Mouse (Mus musculus) lung, embryonic 16.5 days (tissue): ENCODE measurements around the gene Noct. TPM values are rescaled to one million over a fixed set of nuclear protein-coding genes. Genes with fewer than 3 reads are reported as not detected.

Experiments
- ATAC-seq: fragments of 200-750 bp; cut with Nextera tagmentation; 2 replicates; pipeline ENCODE4 v1.8.0; 2017; ENCODE audit warnings: low read depth, mild to moderate bottlenecking, moderate library complexity
- H3K27ac ChIP-seq: fragments of 300-500 bp; sonication (generic); 2 replicates; pipeline ENCODE4 v1.5.1; 2014; ENCODE audit warnings: mild to moderate bottlenecking, control low read depth, low read length
- H3K27me3 ChIP-seq: fragments of 300-500 bp; sonication (generic); 2 replicates; pipeline ENCODE4 v1.6.1; 2014; ENCODE audit warnings: low read depth, low read length, mixed read lengths; ENCODE audit not compliant: control insufficient read depth, insufficient read depth
- H3K36me3 ChIP-seq: fragments of 300-500 bp; sonication (generic); 2 replicates; pipeline ENCODE4 v1.6.1; 2014; ENCODE audit warnings: low read length; ENCODE audit not compliant: control insufficient read depth, insufficient read depth
- H3K4me1 ChIP-seq: fragments of 300-500 bp; sonication (generic); replicated peaks from 2 replicates; pipeline ENCODE4 v1.6.1; 2014; ENCODE audit warnings: low read length, mixed read lengths; ENCODE audit not compliant: control insufficient read depth, insufficient read depth
- H3K4me2 ChIP-seq: fragments of 300-500 bp; sonication (generic); 2 replicates; pipeline ENCODE4 v1.6.1; 2014; ENCODE audit warnings: low read depth, low read length, control low read depth
- H3K4me3 ChIP-seq: fragments of 300-500 bp; sonication (generic); 2 replicates; pipeline ENCODE4 v1.5.1; 2014; ENCODE audit warnings: mild to moderate bottlenecking, low read length, control low read depth
- H3K9ac ChIP-seq: fragments of 300-500 bp; sonication (generic); 2 replicates; pipeline ENCODE4 v1.6.1; 2014; ENCODE audit warnings: low read length, control low read depth
- H3K9me3 ChIP-seq: fragments of 300-500 bp; sonication (generic); 2 replicates; pipeline ENCODE4 v1.6.1; 2016; ENCODE audit warnings: low read length; ENCODE audit not compliant: control insufficient read depth
- WGBS: fragments of 180-500 bp; shearing (Covaris S2); extraction: QIAGEN DNeasy Blood & Tissue Kit; methylation state at CpG from one replicate; pipeline ENCODE4 v1.1.7; 2014; 5-methylcytosine and 5-hydroxymethylcytosine counted together
- polyA plus RNA-seq: library from polyadenylated mRNA; unstranded; fragments of >200 nt; fragmentation: Nextera tagmentation; extraction: Ambion mirVana; gene quantifications from 2 replicates; pipeline ENCODE4 v1.2.1, GENCODE M21; 2015

The Noct gene
- polyA plus RNA-seq, 1 experiment from 2014 or later: 5.6 TPM

DNA sequence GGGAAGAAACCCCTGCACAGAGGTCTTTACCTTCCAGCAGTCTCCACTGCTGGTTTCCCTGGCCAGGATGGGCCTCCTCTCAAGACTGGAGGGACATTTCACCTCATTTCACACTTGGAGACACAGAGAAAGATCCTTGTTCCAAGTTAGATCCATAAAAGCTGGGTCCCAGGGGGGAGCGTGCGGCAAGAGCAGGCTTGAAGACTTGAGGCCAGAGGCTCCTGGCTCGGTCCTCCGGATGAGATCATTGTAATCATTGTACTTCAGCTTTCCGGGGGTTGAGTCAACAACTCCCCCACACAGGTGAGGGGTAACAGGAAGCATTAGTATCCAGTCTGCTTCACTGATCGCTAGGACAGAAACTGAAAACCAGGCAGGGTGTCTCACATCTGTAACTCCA lies 30.2 kb upstream of the Noct start:
- Histone ChIP-seq H3K4me1 (0 out of 2 replicates have a peak, but pooled peaks cover 2% of the 10 kb centered on the region), H3K27me3 (no peaks in the 10 kb centered on the region), H3K9ac (no peak overlapping the region), H3K9me3 (no peaks in the 10 kb centered on the region), H3K27ac (no peak overlapping the region), H3K4me2 (no peak overlapping the region), H3K4me3 (no peak overlapping the region), H3K36me3 (no peaks in the 10 kb centered on the region)
- WGBS: 30% methylated on average over 6 of the region's 6 CpGs
- ATAC-seq: no peak

DNA sequence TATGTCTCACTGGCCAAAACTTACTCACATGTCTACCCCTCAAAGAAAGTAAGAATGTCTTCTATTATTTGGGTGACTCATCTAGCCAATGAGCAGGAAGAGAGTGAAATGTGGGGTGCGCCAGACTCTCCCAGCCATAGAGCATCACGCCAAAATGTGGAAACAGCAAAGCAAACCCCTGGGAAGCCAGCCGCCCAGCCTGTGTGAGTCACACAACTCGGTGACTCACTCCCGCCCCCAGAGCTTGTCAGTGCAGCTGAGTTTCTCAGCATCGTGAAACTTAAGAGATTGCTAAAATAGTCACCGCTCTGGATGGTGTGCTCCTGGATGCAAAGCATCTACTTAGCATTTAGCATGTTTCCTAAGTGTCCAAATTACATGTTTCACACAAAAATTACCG lies 28.9 kb upstream of the Noct start:
- Histone ChIP-seq H3K4me3 (no peak overlapping the region), H3K9ac (no peak overlapping the region)

DNA sequence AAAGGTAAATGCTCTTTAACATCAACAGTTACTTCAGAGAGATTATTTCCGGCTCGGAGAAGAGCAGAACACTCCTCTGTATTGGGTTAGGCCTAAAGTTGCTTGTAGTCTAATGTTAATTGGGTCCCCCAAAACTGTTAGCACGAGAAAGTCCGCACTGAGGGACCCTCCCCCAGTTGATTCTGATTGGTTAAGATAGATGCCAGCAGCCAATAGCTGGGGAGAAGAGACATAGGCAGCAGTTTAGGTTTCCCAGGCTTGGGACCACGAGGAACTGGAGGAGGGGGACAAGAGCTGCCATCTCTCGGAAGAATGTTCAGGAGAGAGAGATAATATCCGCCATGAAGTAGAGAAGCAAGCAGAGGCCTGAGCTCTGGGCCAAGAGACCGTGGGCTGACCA lies 28.5 kb upstream of the Noct start:
- 27% methylated on average over 8 of the region's 8 CpGs for WGBS
- peak; percentile 40; the same call in 1 of the 2 replicates for ATAC-seq
- H3K4me1 ChIP-seq: 0 out of 2 replicates have a peak, but pooled peaks cover 2% of the 10 kb centered on the region
- H3K9me3 ChIP-seq: no peaks in the 10 kb centered on the region
- H3K36me3 ChIP-seq: no peaks in the 10 kb centered on the region
- H3K4me3 ChIP-seq: 0 out of 2 replicates have a peak overlapping the region, but pooled peaks have one; percentile 2
- H3K27me3 ChIP-seq: no peaks in the 10 kb centered on the region
- peak overlapping the region; percentile 25; the same call in 1 of the 2 replicates for H3K4me2 ChIP-seq
- H3K9ac ChIP-seq: no peak overlapping the region
- no peak overlapping the region for H3K27ac ChIP-seq

More for the DNA sequence above, 28.9 kb upstream of the Noct start:
- ATAC-seq: peak; percentile 66
- no peak overlapping the region for H3K27ac ChIP-seq
- H3K9me3 ChIP-seq: no peaks in the 10 kb centered on the region
- no peaks in the 10 kb centered on the region for H3K27me3 ChIP-seq
- 26% methylated on average over 8 of the region's 8 CpGs for WGBS
- no peaks in the 10 kb centered on the region for H3K36me3 ChIP-seq
- H3K4me1 ChIP-seq: 0 out of 2 replicates have a peak, but pooled peaks cover 2% of the 10 kb centered on the region
- peak overlapping the region; percentile 25; the same call in 1 of the 2 replicates for H3K4me2 ChIP-seq

DNA sequence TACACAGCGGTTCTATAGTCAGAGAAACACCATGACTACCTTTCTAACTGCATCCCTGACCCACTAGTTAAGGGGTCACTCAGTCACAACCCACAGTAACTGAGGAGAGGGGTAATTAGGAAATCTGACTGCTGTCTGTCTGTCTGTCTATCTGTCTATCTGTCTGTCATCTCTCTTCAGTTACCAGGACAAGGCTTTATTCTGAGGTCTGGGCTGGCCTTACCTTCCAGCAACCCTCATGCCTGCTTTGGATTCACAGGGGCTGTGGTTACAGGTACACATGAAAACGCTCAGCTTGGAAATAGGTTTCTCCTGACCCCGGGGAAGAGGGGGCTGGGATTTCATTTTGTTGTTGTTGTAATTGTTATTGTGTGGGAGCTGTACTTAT lies 27.5 kb upstream of the Noct start:
- H3K4me3 ChIP-seq: no peak overlapping the region
- no peaks in the 10 kb centered on the region for H3K36me3 ChIP-seq
- no peak overlapping the region for H3K4me2 ChIP-seq
- ATAC-seq: no peak
- no peak overlapping the region for H3K9ac ChIP-seq
- H3K9me3 ChIP-seq: no peaks in the 10 kb centered on the region
- WGBS: 81% methylated on average over 3 of the region's 3 CpGs
- no peak overlapping the region for H3K27ac ChIP-seq
- H3K27me3 ChIP-seq: no peaks in the 10 kb centered on the region
- 0 out of 2 replicates have a peak, but pooled peaks cover 2% of the 10 kb centered on the region for H3K4me1 ChIP-seq

DNA sequence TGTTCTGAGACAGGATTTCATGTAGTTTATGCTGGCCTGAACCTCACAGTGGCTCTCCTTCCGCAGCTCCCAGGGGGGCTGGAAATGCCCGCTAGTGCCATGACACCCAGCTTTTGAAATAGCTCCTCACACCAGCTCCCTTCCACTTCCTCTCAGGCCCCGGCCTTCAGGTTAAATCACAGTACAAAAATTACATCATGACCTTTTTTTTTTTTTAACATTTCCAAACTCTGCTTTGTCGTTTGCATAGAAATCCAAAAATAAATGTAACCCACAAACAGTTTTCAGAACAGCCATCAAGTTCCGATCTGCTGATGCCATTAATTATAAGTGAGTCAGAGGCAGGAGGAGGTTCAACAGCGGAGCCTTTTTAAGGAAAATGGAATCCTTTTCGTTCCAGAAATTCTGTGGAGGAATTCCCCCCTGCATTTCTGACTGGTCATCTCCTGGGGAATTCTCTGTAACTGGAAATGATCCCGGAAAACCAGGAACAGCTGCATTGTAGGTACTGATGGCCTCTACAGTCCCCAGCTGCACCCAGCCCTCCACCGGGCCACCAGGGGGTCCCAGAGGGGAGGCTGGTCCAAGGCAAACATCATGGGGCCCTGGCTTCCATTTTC lies 27.0 kb upstream of the Noct start:
- H3K4me2 ChIP-seq: no peak overlapping the region
- no peak overlapping the region for H3K4me3 ChIP-seq
- no peaks in the 10 kb centered on the region for H3K9me3 ChIP-seq
- no peaks in the 10 kb centered on the region for H3K27me3 ChIP-seq
- 52% methylated on average over 9 of the region's 9 CpGs for WGBS
- 0 out of 2 replicates have a peak, but pooled peaks cover 2% of the 10 kb centered on the region for H3K4me1 ChIP-seq
- ATAC-seq: no peak
- no peaks in the 10 kb centered on the region for H3K36me3 ChIP-seq
- H3K27ac ChIP-seq: peak overlapping the region; percentile 34; the same call in 1 of the 2 replicates
- no peak overlapping the region for H3K9ac ChIP-seq

DNA sequence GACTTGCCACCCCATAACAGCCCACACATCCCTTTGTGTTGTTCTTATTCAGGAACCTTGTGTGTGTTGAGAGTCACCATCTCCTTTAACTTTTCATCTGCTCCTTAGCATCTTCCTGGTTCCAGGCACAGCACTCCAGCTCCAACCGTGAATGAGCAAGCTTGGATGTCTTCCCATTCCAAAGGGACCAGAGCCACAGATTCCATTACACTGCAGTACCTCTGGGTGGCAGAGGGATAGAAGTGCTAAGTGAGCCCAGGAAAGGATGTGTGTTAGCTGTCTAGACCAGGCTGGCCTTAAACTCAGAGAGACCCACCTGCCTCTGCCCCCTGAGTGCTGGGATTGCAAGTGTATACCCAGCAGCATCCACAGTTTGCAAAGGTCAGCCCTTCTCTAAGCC lies 26.0 kb upstream of the Noct start:
- Histone ChIP-seq H3K36me3 (no peaks in the 10 kb centered on the region), H3K4me2 (no peak overlapping the region), H3K27ac (no peak overlapping the region), H3K4me1 (0 out of 2 replicates have a peak, but pooled peaks cover 2% of the 10 kb centered on the region), H3K27me3 (no peaks in the 10 kb centered on the region), H3K4me3 (no peak overlapping the region), H3K9me3 (no peaks in the 10 kb centered on the region), H3K9ac (no peak overlapping the region)
- ATAC-seq: no peak
- 62% methylated on average over 1 of the region's 1 CpGs for WGBS

DNA sequence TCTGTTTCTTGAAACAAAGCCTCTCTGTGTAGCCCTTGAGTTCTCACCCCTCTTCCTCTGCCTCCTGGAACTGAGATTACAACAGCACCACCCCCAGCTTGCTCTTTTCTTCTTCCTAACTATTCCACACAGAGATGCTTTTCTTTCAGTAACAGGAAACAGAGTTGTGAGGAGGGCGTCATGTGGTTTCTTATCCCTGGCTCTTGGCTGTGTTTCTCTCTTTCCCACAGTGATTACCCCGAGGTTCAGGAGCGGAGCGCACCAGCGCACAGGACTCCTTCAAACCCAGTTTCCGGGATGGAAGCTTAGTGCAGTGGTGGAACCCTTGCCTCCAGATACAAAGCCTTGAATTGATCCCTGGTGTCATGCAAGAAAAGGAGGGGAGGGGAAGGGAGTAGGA lies 25.1 kb upstream of the Noct start:
- Histone ChIP-seq H3K4me1 (0 out of 2 replicates have a peak, but pooled peaks cover 2% of the 10 kb centered on the region), H3K36me3 (no peaks in the 10 kb centered on the region), H3K4me2 (no peak overlapping the region), H3K27ac (no peak overlapping the region), H3K4me3 (no peak overlapping the region), H3K27me3 (no peaks in the 10 kb centered on the region), H3K9ac (no peak overlapping the region), H3K9me3 (no peaks in the 10 kb centered on the region)
- 77% methylated on average over 6 of the region's 6 CpGs for WGBS
- ATAC-seq: no peak

DNA sequence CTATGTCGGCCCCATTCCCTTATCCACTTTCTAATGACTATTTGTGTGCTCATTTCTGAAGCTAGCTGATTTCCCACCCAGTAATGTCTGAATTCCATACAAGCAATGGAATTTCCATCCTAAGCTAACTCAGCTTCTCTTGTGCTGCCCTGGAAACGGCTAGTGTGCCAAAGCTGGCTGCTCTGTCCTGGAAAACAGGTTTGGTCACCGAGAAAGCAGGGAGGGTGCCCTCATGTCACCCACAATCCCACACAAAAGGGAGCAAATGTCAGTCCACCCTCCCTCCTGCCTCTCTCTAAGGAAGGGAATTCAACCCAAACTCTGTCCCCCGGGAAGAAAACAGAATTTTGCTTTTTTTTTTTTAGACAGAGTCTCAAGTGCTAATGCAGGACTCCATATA lies 23.9 kb upstream of the Noct start:
- WGBS: 69% methylated on average over 4 of the region's 4 CpGs
- Histone ChIP-seq H3K27ac (no peak overlapping the region), H3K9ac (no peak overlapping the region), H3K4me2 (no peak overlapping the region), H3K4me1 (0 out of 2 replicates have a peak, but pooled peaks cover 2% of the 10 kb centered on the region), H3K27me3 (no peaks in the 10 kb centered on the region), H3K4me3 (no peak overlapping the region), H3K36me3 (no peaks in the 10 kb centered on the region), H3K9me3 (0 out of 2 replicates have a peak, but pooled peaks cover 3% of the 10 kb centered on the region)
- no peak for ATAC-seq

DNA sequence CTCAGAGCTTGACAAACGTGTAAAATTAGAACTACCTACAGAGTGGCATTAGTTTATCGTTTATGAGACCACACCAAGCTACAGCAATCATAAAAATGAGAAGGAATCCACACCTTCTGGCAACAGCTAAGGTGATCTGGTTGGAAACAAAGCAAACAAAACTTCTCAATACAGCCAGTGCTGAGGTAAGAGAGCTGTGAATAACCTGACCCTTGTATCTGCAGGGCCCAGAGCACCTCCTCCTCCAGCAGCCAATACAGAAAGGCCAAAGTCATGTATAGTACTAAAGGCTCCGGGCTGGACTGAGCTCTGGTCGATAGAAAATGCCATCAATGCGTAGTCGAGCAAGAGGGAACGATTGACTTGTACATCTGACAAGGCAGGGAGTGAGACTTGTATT lies 23.4 kb upstream of the Noct start:
- Histone ChIP-seq H3K36me3 (no peaks in the 10 kb centered on the region), H3K9me3 (0 out of 2 replicates have a peak, but pooled peaks cover 3% of the 10 kb centered on the region), H3K4me2 (no peak overlapping the region), H3K4me1 (0 out of 2 replicates have a peak, but pooled peaks cover 2% of the 10 kb centered on the region), H3K9ac (no peak overlapping the region), H3K4me3 (no peak overlapping the region), H3K27ac (no peak overlapping the region), H3K27me3 (no peaks in the 10 kb centered on the region)
- WGBS: 75% methylated on average over 7 of the region's 7 CpGs
- no peak for ATAC-seq
